Mouse (Mus musculus) cerebellum, adult 2 months (tissue): ENCODE data around the gene Gnas.

Experiments
- CTCF ChIP-seq: fragments of 200-500 bp; IDR thresholded peaks from 2 replicates; pipeline ENCODE4 v1.5.1; 2011; ENCODE audit warnings: low read depth, mild to moderate bottlenecking, control low read depth, low read length, moderate library complexity, borderline replicate concordance; ENCODE audit not compliant: insufficient read depth
- POLR2A ChIP-seq: fragments of 200-500 bp; IDR thresholded peaks from 2 replicates; pipeline ENCODE4 v1.6.1; 2011; ENCODE audit warnings: low read length, control low read depth, borderline replicate concordance; ENCODE audit not compliant: insufficient read depth

DNA sequence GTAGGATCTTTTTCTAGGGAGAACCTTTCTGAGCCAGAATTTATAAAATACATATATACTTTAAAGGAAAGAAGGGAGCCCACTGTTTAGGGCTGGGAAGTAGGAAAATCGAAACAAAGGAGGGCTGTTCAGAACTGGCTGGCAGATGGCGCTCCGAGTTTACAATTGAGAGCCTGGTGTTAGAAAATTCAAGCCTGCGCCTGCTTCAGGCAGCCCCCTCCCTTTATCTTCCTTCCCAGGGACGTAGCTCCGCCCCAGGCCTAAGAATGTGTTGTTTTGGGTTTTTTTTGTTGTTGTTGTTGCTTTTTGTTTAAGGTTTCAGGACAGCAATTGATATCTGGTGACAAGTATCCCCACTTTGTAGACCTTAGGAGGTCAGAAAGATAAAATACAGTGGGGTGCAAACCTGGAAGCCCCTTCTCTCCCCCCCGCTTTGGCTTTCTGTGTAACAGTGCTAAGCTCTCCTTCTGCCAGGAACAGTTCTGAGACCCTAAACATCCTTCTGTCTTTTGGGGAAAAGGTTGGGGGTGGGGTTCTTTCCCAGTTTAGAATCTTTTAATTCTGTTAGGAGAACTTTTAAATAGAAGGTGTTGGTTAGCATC is 26.9 kb downstream of the Gnas start:
- TF ChIP-seq POLR2A (no peak), CTCF (peak; percentile 70)
